Mouse (Mus musculus): ENCODE measurements at regions not wholly inside any gene's neighbourhood (a gene's known extent, or its start where the extent isn't known, plus 50 kb on each side); places are given as distances from the start of the nearest gene placed in this dataset.

DNA sequence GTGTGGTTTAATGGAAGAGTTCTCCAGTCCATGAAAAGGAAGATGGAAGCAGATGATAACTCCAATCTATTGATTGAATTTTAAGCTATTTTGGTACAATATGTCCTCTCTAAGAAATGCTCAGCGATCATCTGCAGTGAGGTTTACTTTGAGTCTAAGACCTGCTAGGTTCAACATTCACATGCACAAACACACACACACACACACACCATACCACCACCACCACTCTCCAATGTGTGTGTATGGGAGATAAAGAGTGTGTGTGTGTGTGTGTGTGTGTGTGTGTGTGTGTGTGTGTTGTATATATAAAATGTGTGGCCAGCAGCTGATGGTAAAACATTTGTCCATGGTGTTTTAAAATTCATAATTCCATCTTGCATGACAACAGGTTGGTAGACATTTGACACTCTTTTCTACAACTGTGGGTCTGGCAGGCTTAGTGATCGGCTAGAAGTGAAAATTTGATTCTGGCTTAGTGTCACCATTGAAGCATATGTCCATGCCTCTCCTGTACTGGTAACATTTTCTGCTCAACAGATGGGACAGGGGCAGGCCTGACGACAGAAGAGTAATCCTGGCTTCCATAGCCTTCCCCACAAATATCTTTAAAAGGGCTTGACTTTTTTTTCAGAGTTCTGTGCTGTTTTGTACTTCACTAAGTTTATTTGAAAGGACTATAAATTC lies 161.4 kb downstream of the Rchy1 start:
- H3K9me3 ChIP-seq (replicated peaks; ENCODE audit: low read length): no peaks in the 10 kb centered on the region
- DNase-seq (ENCODE audit: extremely low read depth): no peak
- H3K27me3 ChIP-seq (replicated peaks): no peaks in the 10 kb centered on the region
- H3K79me2 ChIP-seq (replicated peaks; ENCODE audit: control insufficient read depth, extremely low read depth, insufficient read depth, poor library complexity, severe bottlenecking): no peaks in the 10 kb centered on the region
- no peaks in the 10 kb centered on the region for H3K4me1 ChIP-seq (ENCODE audit: control insufficient read depth in 1 of 2, insufficient read depth in 2 of 2)
- dilution Hi-C loops (cut with MboI; ENCODE audit: extremely low pct_ligation_motif_present, extremely low pct_unique_long_range_greater_than_20kb, low sequenced_read_pairs) (no loop called here), in situ Hi-C loops (cut with MboI; ENCODE audit: low pct_ligation_motif_present, low pct_unique_long_range_greater_than_20kb, low sequenced_read_pairs) (no loop called here)
- no peak overlapping the region for H3K4me2 ChIP-seq (ENCODE audit: insufficient read depth, low read depth, poor library complexity, severe bottlenecking)
- H3K36me3 ChIP-seq (replicated peaks in 1 of 2; ENCODE audit: control insufficient read depth in 1 of 2, insufficient read depth in 1 of 2, low read length in 1 of 2): no peaks in the 10 kb centered on the region
- no peak overlapping the region for H3K4me3 ChIP-seq (replicated peaks in 1 of 3; ENCODE audit: low read depth in 2 of 3, low read length in 2 of 3, poor library complexity in 1 of 3)
- no peak overlapping the region for H3K9ac ChIP-seq (ENCODE audit: insufficient read depth, low read depth)
- no peak overlapping the region for H3K27ac ChIP-seq (ENCODE audit: insufficient read depth, low read depth)
- TF ChIP-seq CTCF (conservative IDR thresholded peaks at IDR 0.05 in 1 of 2, IDR thresholded peaks at IDR 0.05 in 1 of 2; ENCODE audit: low read depth in 2 of 2, low read length in 2 of 2): no peak
- TF ChIP-seq KAT2A (IDR thresholded peaks at IDR 0.05; ENCODE audit: insufficient replicate concordance, low read length): no peak
- TF ChIP-seq IRF4 (IDR thresholded peaks at IDR 0.05; ENCODE audit: low read depth, low read length): no peak
- TF ChIP-seq JUND (conservative IDR thresholded peaks at IDR 0.05; ENCODE audit: low read depth, low read length): no peak
- no peak for TF ChIP-seq GABPA (IDR thresholded peaks at IDR 0.05; ENCODE audit: insufficient replicate concordance, low read depth, low read length)
- TF ChIP-seq ZKSCAN1 (IDR thresholded peaks at IDR 0.05; ENCODE audit: borderline replicate concordance, low read depth, low read length): no peak
- no peak for TF ChIP-seq ZNF384 (IDR thresholded peaks at IDR 0.05; ENCODE audit: low read depth, low read length)
- TF ChIP-seq MXI1 (IDR thresholded peaks at IDR 0.05; ENCODE audit: low read depth, low read length): no peak
- no peak for TF ChIP-seq EP300 (IDR thresholded peaks at IDR 0.05; ENCODE audit: low read length)
- no peak for TF ChIP-seq E2F4 (IDR thresholded peaks at IDR 0.05; ENCODE audit: insufficient replicate concordance, low read depth, low read length)
- no peak for TF ChIP-seq NRF1 (IDR thresholded peaks at IDR 0.05; ENCODE audit: low read depth, low read length)
- no peak for TF ChIP-seq TCF12 (IDR thresholded peaks at IDR 0.05; ENCODE audit: low read depth, low read length)
- TF ChIP-seq POLR2AphosphoS2 (IDR thresholded peaks at IDR 0.05; ENCODE audit: low read depth, low read length): no peak
- no peak for TF ChIP-seq HCFC1 (IDR thresholded peaks at IDR 0.05; ENCODE audit: low read depth, low read length)

DNA sequence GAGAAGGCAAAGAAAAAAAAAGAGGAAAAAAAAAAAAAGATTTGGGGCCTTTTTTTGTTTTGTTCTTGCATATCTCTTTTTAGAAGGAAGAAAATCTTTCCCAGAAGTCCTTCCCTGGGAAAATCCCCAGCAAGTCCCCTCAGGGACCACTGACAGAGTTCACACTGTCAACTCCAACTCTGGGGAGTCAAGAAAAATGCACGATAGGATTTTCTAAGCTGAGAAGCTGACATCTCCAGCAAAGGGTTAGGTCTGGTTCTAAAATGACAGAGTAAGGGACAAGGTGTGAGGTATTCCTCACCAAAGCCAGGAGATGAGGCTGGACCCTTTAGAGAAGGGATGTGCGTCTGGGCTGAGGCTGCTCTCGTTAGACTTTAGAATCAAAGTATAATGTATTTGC lies 165.5 kb downstream of the Rchy1 start:
- H3K27me3 ChIP-seq (replicated peaks): no peaks in the 10 kb centered on the region
- no peak overlapping the region for H3K4me3 ChIP-seq (replicated peaks in 1 of 3; ENCODE audit: low read depth in 2 of 3, low read length in 2 of 3, poor library complexity in 1 of 3)
- H3K27ac ChIP-seq (ENCODE audit: insufficient read depth, low read depth): no peak overlapping the region
- DNase-seq (ENCODE audit: extremely low read depth): no peak
- no peaks in the 10 kb centered on the region for H3K9me3 ChIP-seq (replicated peaks; ENCODE audit: low read length)
- TF ChIP-seq CTCF (conservative IDR thresholded peaks at IDR 0.05 in 1 of 2, IDR thresholded peaks at IDR 0.05 in 1 of 2; ENCODE audit: low read depth in 2 of 2, low read length in 2 of 2) (no peak), ZNF384 (IDR thresholded peaks at IDR 0.05; ENCODE audit: low read depth, low read length) (no peak), JUN (IDR thresholded peaks at IDR 0.05; ENCODE audit: insufficient read depth, low read depth, low read length) (no peak), KAT2A (IDR thresholded peaks at IDR 0.05; ENCODE audit: insufficient replicate concordance, low read length) (no peak), ELF1 (IDR thresholded peaks at IDR 0.05; ENCODE audit: low read depth, low read length) (no peak), GABPA (IDR thresholded peaks at IDR 0.05; ENCODE audit: insufficient replicate concordance, low read depth, low read length) (no peak), NELFE (IDR thresholded peaks at IDR 0.05; ENCODE audit: low read depth, low read length) (no peak), UBTF (IDR thresholded peaks at IDR 0.05; ENCODE audit: low read depth, low read length) (no peak), RCOR1 (conservative IDR thresholded peaks at IDR 0.05; ENCODE audit: low read depth, low read length) (no peak), HCFC1 (IDR thresholded peaks at IDR 0.05; ENCODE audit: low read depth, low read length) (no peak), POLR2A (IDR thresholded peaks at IDR 0.05; ENCODE audit: low read depth, low read length) (no peak), ETS1 (conservative IDR thresholded peaks at IDR 0.05; ENCODE audit: low read depth, low read length) (no peak), ZKSCAN1 (IDR thresholded peaks at IDR 0.05; ENCODE audit: borderline replicate concordance, low read depth, low read length) (no peak), NRF1 (IDR thresholded peaks at IDR 0.05; ENCODE audit: low read depth, low read length) (no peak), BHLHE40 (IDR thresholded peaks at IDR 0.05; ENCODE audit: low read depth, low read length) (no peak), MAFK (IDR thresholded peaks at IDR 0.05; ENCODE audit: insufficient replicate concordance, low read length) (no peak), JUND (conservative IDR thresholded peaks at IDR 0.05; ENCODE audit: low read depth, low read length) (no peak)
- in situ Hi-C loops (cut with MboI; ENCODE audit: low pct_ligation_motif_present, low pct_unique_long_range_greater_than_20kb, low sequenced_read_pairs): no loop called here
- no peak overlapping the region for H3K4me2 ChIP-seq (ENCODE audit: insufficient read depth, low read depth, poor library complexity, severe bottlenecking)
- H3K9ac ChIP-seq (ENCODE audit: insufficient read depth, low read depth): no peak overlapping the region
- H3K79me2 ChIP-seq (replicated peaks; ENCODE audit: control insufficient read depth, extremely low read depth, insufficient read depth, poor library complexity, severe bottlenecking): no peaks in the 10 kb centered on the region
- H3K4me1 ChIP-seq (ENCODE audit: control insufficient read depth in 1 of 2, insufficient read depth in 2 of 2): no peaks in the 10 kb centered on the region
- no peaks in the 10 kb centered on the region for H3K36me3 ChIP-seq (replicated peaks in 1 of 2; ENCODE audit: control insufficient read depth in 1 of 2, insufficient read depth in 1 of 2, low read length in 1 of 2)
- dilution Hi-C loops (cut with MboI; ENCODE audit: extremely low pct_ligation_motif_present, extremely low pct_unique_long_range_greater_than_20kb, low sequenced_read_pairs): no loop called here
